Mouse (Mus musculus): ENCODE data around the gene Mllt10. TPM values are rescaled to one million over a fixed set of nuclear protein-coding genes. Genes with fewer than 3 reads are reported as not detected.
"Not testable (repeated sequence)": the region's sequence is repeated elsewhere in the genome, so short reads cannot be mapped to it uniquely, and the experiment has no call there.

The Mllt10 gene
- polyA plus RNA-seq, 2 experiments = 14.4 to 16.4 TPM

- H3K9me3 ChIP-seq (ENCODE audit: control insufficient read depth, low read length) = no peaks in the 10 kb centered on the region
- H3K4me3 ChIP-seq (ENCODE audit: insufficient read depth in 1 of 2, low read depth in 2 of 2, low read length in 2 of 2) = no peak overlapping the region
- no peaks in the 10 kb centered on the region for H3K27me3 ChIP-seq (ENCODE audit: control insufficient read depth, insufficient read depth, low read length)
- whole genome bisulfite sequencing (ENCODE audit: insufficient replicate concordance) = 83% methylated on average over 2 of the region's 2 CpGs
- DNase-seq (ENCODE audit: low read depth in 3 of 3, low spot score in 3 of 3) = no peak
- H3K4me1 ChIP-seq (replicated peaks; ENCODE audit: control insufficient read depth in 2 of 2, insufficient read depth in 2 of 2, low read length in 1 of 2) = no peaks in the 10 kb centered on the region
- peaks cover 33% of the 10 kb centered on the region for H3K36me3 ChIP-seq (replicated peaks; ENCODE audit: control insufficient read depth, insufficient read depth, low read depth)
- no peak for TF ChIP-seq EP300 (IDR thresholded peaks at IDR 0.05; ENCODE audit: low read depth)
- no peak for TF ChIP-seq CTCF (IDR thresholded peaks at IDR 0.05; ENCODE audit: low read depth)
- no peak for ATAC-seq (ENCODE audit: insufficient read depth)
- no peak overlapping the region for H3K4me2 ChIP-seq (ENCODE audit: low read depth)
- no peak overlapping the region for H3K9ac ChIP-seq (replicated peaks)
- no peak overlapping the region for H3K27ac ChIP-seq
Observed at GRCm38 (mm10) chr2:18071947-18072346, 16.9 kb downstream of the Mllt10 start.

GRCm38 (mm10) chr2:18080182-18080860 lies 25.3 kb downstream of the Mllt10 start:
- no peaks in the 10 kb centered on the region for H3K9me3 ChIP-seq (ENCODE audit: control insufficient read depth, low read length)
- 96% methylated on average over 2 of the region's 2 CpGs for WGBS (ENCODE audit: insufficient replicate concordance)
- peaks cover 51% of the 10 kb centered on the region for H3K36me3 ChIP-seq (replicated peaks; ENCODE audit: control insufficient read depth, insufficient read depth, low read depth)
- H3K9ac ChIP-seq (replicated peaks) = no peak overlapping the region
- TF ChIP-seq CTCF (IDR thresholded peaks at IDR 0.05; ENCODE audit: low read depth) (no peak), EP300 (IDR thresholded peaks at IDR 0.05; ENCODE audit: low read depth) (no peak)
- H3K27ac ChIP-seq = no peak overlapping the region
- ATAC-seq (ENCODE audit: insufficient read depth) = no peak
- H3K27me3 ChIP-seq (ENCODE audit: control insufficient read depth, insufficient read depth, low read length) = no peaks in the 10 kb centered on the region
- no peak for DNase-seq (ENCODE audit: low read depth in 3 of 3, low spot score in 3 of 3)
- no peak overlapping the region for H3K4me3 ChIP-seq (ENCODE audit: insufficient read depth in 1 of 2, low read depth in 2 of 2, low read length in 2 of 2)
- H3K4me1 ChIP-seq (replicated peaks; ENCODE audit: control insufficient read depth in 2 of 2, insufficient read depth in 2 of 2, low read length in 1 of 2) = no peaks in the 10 kb centered on the region
- no peak overlapping the region for H3K4me2 ChIP-seq (ENCODE audit: low read depth)

GRCm38 (mm10) chr2:18087695-18088094 lies 32.7 kb downstream of the Mllt10 start:
- not testable (repeated sequence) for DNase-seq (ENCODE audit: low read depth in 3 of 3, low spot score in 3 of 3); H3K27me3 ChIP-seq (ENCODE audit: control insufficient read depth, insufficient read depth, low read length); H3K9me3 ChIP-seq (ENCODE audit: control insufficient read depth, low read length); ATAC-seq (ENCODE audit: insufficient read depth); H3K27ac ChIP-seq; H3K4me1 ChIP-seq (replicated peaks; ENCODE audit: control insufficient read depth in 2 of 2, insufficient read depth in 2 of 2, low read length in 1 of 2); H3K9ac ChIP-seq (replicated peaks); H3K4me3 ChIP-seq (ENCODE audit: insufficient read depth in 1 of 2, low read depth in 2 of 2, low read length in 2 of 2); H3K4me2 ChIP-seq (ENCODE audit: low read depth)
- 72% methylated on average over 3 of the region's 3 CpGs for WGBS (ENCODE audit: insufficient replicate concordance)
- H3K36me3 ChIP-seq (replicated peaks; ENCODE audit: control insufficient read depth, insufficient read depth, low read depth) = peaks cover 50% of the 10 kb centered on the region

- Histone ChIP-seq H3K36me3 (replicated peaks; ENCODE audit: control insufficient read depth, insufficient read depth, low read depth) (peaks cover 20% of the 10 kb centered on the region), H3K4me3 (ENCODE audit: insufficient read depth in 1 of 2, low read depth in 2 of 2, low read length in 2 of 2) (no peak overlapping the region), H3K9me3 (ENCODE audit: control insufficient read depth, low read length) (no peaks in the 10 kb centered on the region), H3K4me2 (ENCODE audit: low read depth) (no peak overlapping the region), H3K27me3 (ENCODE audit: control insufficient read depth, insufficient read depth, low read length) (no peaks in the 10 kb centered on the region), H3K27ac (no peak overlapping the region), H3K9ac (replicated peaks) (no peak overlapping the region), H3K4me1 (replicated peaks; ENCODE audit: control insufficient read depth in 2 of 2, insufficient read depth in 2 of 2, low read length in 1 of 2) (no peaks in the 10 kb centered on the region)
- no peak for TF ChIP-seq EP300 (IDR thresholded peaks at IDR 0.05; ENCODE audit: low read depth)
- no peak for TF ChIP-seq CTCF (IDR thresholded peaks at IDR 0.05; ENCODE audit: low read depth)
- DNase-seq (ENCODE audit: low read depth in 3 of 3, low spot score in 3 of 3) (no peak), ATAC-seq (ENCODE audit: insufficient read depth) (no peak)
- 85% methylated on average over 1 of the region's 1 CpGs for WGBS (ENCODE audit: insufficient replicate concordance)
Observed at GRCm38 (mm10) chr2:18093858-18094257, 38.8 kb downstream of the Mllt10 start.

- Histone ChIP-seq H3K9ac (replicated peaks) (no peak overlapping the region), H3K9me3 (ENCODE audit: control insufficient read depth, low read length) (no peaks in the 10 kb centered on the region), H3K27ac (no peak overlapping the region), H3K4me3 (ENCODE audit: insufficient read depth in 1 of 2, low read depth in 2 of 2, low read length in 2 of 2) (no peak overlapping the region), H3K36me3 (replicated peaks; ENCODE audit: control insufficient read depth, insufficient read depth, low read depth) (peaks cover 17% of the 10 kb centered on the region), H3K27me3 (ENCODE audit: control insufficient read depth, insufficient read depth, low read length) (no peaks in the 10 kb centered on the region), H3K4me1 (replicated peaks; ENCODE audit: control insufficient read depth in 2 of 2, insufficient read depth in 2 of 2, low read length in 1 of 2) (no peaks in the 10 kb centered on the region), H3K4me2 (ENCODE audit: low read depth) (no peak overlapping the region)
- ATAC-seq (ENCODE audit: insufficient read depth) (no peak), DNase-seq (ENCODE audit: low read depth in 3 of 3, low spot score in 3 of 3) (no peak)
- no peak for TF ChIP-seq EP300 (IDR thresholded peaks at IDR 0.05; ENCODE audit: low read depth)
- TF ChIP-seq CTCF (IDR thresholded peaks at IDR 0.05; ENCODE audit: low read depth) = no peak
Observed at GRCm38 (mm10) chr2:18094319-18094718, 39.3 kb downstream of the Mllt10 start.

Measured in liver, embryonic 14.5 days (tissue).